Mouse (Mus musculus): ENCODE measurements at regions not wholly inside any gene's neighbourhood (a gene's known extent, or its start where the extent isn't known, plus 50 kb on each side); places are given as distances from the start of the nearest gene placed in this dataset.

DNA sequence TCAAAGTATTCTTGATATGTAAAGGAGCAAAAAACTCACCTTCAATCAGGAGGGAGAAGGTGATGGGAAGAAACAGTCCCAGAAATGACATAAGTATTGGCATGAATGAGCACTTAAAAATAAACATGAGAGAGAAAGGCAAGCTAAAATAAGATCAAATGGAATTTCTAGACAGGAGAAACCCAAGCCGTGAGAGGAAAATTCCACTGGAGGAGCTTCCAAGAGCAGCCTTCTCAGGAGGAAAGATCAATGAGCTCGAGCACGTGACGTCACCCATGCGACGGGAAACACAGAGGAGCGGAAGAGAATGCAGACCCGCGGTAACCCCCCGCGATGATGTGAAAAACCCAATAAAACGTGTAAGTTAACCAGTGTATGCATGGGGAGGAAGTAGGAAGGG, 274.6 kb downstream of the Lyplal1 start:
- DNase-seq: no peak

DNA sequence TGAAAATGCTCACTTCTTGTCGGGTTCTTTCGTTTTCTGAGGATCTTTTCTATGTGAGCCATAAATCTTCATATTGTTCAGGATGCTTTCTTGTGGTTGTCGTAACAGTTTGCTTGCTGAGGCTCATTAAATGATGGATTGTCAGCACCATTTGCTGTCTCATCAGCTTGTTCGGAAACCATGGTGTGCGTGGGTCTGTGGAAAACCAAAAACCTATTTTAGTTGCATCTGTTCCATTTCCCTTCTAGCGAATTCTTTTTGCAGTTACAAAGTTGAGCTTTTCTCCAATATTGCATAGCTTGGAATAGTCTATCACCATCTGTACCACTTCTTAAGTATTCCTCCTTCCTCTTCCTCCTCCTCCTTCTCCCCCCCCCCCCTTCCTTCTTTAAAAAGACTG, 269.9 kb downstream of the Lyplal1 start:
- no peak for DNase-seq

DNA sequence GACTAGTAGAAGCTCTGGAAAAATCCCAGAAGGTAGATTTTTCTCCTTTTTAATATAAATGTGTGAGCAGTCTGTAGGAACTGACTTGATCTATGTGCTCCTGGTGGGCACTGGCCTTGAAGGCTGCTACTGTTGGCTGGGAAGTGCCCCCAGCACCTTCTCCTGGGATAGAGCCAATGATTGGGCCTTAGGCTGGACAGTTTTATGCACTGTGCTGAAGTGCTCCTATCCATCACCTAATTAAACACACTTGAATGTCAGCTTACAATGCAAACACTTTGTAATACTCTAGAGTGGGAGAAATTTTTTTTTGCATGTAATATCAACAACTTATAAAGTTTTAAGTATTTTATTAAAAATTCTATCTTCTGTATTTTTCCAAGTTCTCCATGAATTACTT, 266.5 kb downstream of the Lyplal1 start:
- no peak for DNase-seq

DNA sequence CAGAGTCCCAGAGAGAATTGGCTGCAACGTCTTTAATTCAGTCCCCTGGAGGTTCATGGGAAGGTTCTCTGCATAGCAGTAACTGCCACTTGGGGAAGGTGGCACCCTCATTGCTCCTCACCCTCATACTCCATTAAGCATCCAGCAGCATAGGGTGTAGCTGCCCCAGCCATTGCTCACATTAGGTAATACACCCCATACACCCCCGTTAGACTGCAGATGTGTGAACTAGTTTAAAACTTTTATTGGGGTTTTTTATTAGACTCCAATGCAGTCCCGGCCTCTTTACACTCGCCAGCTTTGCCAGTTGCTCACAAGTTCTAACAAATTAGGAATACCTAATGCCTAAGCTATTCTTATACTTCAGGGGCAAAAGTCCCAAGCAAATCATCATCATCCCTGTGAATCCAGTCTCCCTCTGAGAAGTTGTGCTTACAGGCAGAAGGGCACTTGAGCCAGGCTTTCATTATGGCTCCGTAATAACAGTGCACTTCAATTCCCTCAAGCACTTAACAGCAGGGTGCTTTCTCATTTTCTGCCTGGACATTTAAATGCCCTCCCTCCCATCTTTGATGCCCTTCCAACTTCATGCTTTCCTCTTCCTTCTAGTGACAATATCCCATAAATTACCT, 265.7 kb downstream of the Lyplal1 start:
- no peak for DNase-seq

DNA sequence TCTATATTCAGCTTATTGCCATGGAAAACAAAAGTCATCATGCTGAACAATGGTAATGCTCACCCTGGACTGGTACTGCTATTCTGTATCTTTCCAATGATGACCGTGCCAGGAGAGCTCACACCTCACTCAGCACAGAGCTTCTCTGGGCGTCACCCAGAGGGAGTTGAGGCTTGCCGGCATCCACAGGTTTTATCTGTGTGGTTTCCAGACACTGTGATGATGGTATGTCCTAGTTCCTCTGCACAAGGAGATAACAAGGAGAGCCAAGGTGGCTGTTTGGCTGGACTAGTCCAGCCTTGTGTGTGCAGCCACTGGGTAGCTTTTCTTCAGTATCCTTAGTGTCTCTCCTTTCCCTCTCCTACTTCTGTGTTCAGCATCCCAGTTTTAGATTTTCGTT, 255.4 kb downstream of the Lyplal1 start:
- DNase-seq: no peak

DNA sequence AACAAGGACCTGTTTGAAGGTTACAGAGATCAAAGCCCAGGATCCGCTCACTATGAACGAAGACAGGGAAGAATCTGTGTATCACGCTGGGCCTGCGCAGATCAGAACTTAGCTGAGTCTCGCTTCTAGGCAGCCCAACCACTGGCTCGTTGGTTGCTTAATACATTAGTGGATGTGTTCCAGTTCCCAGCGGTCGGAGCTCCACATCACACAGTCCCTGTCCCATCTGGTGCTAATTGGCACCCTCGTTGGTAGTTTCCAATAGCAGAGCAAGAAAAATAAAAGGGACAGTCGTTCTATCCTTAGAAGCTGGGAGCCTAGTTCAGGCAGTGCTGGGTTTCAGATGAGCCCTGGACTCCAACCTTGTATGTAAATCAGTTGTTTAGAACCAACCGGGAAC, 251.2 kb downstream of the Lyplal1 start:
- DNase-seq: no peak

DNA sequence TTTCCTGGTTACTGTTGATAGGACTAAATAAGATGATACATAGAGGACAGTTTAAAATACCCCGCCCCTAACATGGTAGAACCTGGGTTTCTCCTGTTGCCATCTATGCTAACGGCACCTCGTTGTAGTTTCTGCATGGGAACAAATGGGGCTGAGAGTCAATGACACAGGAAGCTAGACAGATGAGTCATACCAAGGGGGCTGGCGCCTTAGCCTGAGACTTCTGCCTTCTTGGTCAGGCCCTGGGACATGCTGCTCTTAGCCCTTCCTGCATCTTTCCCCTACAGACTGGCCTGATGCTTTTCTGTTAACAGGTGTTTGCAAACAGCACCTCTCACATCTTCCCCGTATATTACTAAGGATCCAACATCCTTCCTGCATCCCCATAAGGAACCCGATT, 250.5 kb downstream of the Lyplal1 start:
- no peak for DNase-seq

DNA sequence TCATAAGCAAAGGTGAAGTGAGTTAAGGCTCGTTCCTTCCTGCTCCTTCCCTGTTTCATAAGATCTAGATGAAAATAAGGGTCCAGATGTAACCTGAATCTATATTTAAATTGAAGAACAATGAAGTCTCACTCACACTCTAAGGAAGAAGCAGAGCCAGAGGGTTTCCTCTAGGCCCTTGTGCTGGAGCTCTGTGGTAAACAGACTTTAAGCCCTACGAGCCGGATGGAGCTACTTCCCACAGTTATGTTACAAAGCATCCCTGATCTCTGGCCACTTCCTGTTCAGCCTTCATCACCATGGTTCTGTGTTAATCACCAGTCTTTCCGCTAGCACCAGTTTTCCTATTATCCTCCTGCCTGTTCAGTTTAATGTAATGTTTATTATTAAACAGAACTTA, 250.1 kb downstream of the Lyplal1 start:
- no peak for DNase-seq

DNA sequence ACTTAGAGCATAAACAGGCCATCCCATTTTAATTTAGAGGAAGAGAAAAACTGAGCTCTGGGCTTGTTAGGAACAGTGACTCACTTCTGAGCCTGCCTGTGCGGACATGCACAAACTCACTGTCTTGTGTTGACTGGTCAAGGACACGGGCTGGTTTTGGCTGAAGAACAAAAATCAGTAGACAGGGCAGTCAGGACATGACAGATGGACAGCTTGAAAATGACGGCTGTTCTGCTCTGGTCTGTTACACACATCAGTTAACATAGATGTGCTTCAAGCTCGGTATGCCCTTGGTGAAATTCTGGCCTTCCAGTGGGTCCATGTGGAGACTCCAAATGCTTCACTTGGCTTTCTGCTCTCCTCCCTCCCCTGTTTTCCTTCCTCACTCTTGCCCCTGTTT, 248.4 kb downstream of the Lyplal1 start:
- peak; percentile 80 for DNase-seq

DNA sequence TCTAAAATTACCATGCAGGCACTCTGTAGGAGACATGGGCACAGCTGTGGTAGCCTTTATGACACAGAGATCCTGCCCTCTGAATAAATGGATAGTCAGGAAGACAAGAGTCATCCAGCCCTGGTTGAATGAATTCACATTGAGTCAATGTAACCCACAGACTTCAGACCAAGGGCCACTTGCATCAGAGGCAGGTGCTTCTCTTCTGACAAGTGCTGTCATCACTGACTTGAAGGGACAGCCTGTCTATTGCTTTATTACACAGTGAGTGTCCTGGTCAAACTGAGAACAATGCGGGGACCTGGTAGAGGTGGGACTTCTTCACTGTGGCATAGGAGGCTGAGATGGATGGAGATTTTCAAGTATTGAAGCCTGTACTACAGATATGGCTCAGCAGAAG, 230.1 kb downstream of the Lyplal1 start:
- no peak for DNase-seq

DNA sequence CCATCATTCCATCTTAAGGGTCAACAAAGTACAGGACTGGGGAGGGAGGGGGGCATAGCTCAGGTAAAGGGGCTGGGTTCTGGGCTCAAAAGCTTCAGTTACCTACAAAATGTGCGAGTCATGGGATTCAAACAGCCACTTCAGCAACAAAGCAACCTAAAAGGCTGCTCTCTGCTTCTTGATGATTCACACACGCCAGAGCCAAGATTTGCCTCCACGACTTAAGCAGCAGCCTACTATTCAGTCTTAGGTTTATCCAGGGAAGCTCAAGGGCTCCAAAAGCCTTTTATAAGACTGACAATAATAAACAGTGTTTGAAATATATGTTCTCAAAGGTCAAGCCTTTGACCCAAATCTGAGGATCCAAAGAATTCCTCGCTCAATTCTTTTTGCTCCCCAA, 225.3 kb downstream of the Lyplal1 start:
- DNase-seq: no peak

DNA sequence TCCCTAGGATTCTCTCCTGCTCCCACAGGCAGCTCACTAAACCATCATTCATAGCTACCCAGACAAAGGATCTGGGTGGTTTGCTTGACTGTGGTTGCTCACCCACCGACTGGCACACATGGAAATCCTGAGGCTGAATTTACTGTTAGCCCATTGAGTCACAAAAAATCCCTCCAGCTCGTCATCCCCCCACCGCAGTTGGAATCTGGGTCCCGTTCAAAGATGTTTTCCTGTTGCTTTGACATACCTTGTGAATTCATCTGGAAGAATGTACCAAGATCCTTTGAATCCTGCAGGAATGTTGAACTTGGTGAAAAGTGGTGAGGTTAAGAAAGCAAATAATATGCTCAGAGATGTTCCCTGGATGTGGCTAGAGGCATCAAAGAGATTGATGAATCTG, 223.7 kb downstream of the Lyplal1 start:
- no peak for DNase-seq

DNA sequence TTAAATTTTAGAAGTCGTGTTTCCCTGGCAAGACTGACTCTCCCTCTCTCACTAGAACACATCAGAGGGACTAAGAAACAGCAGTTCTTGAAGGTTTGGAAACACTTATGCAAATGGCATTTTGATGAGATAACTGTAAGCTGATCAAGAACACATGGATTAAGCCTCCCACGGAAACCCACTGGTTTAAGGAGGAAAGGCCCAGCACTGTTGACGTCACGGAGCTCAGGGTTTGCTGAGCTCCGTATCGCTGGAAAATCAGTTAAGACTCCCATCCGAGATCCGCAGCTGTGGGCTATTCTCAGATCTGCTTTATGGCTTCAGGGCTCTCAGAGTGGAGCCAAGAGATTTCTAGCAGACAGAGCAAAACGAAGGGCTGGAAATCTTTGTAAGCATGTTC, 218.6 kb downstream of the Lyplal1 start:
- DNase-seq: no peak

DNA sequence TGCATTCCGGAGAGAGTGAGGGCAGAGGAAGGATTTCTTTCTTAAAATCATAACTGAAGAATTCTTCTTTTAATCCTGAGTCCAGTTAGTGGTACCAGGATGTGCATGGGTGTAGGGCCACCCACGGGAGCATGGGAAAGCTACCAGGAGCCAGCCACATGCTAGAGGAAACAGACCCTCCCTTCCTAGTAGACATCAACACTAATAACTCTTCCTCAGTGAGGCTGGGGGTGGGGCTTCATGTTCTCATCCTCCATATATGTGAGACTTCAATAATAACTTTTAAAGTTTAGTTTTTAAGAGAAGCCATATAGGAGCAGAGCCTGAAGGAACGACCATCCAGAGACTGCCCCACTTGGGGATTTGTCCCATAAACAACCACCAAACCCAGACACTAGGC, 216.8 kb downstream of the Lyplal1 start:
- DNase-seq: no peak

DNA sequence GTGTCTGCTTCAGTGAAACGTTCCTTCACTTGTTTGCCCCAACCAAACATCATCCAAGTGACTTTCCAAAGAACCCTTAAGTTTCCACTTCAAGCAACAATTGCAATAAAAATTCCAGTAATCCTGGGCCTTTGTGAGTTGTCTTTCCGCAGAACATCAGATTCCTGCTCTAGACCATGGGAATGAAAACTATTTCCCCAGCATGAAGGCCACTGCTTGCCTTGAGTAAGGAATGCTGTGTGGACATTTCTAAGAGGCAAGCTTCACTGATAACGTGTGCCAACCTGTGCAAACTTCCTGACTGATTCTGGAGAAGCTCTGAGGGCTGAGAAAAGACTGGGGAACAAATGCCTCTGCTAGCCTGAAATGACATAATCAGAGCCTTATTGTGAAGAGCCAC, 214.7 kb downstream of the Lyplal1 start:
- DNase-seq: no peak

DNA sequence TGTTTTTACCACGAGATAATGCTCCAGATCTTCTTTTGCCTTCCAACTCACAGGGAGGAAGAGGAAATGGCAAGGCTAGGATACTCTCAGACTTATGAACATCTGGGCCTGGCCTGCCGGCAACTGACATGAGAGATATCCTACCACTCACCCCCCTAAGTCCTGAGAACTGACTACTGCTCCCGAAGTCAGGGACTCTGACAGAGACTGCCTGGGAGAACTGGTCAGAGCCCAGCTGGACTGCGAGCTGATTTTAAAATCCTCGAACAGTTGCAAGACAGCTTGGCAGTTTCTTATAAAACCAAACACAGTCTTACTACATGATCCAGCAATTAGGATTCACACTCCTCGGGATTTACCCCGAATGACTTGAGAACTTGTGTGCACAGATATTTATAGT, 211.4 kb downstream of the Lyplal1 start:
- DNase-seq: peak; percentile 7

DNA sequence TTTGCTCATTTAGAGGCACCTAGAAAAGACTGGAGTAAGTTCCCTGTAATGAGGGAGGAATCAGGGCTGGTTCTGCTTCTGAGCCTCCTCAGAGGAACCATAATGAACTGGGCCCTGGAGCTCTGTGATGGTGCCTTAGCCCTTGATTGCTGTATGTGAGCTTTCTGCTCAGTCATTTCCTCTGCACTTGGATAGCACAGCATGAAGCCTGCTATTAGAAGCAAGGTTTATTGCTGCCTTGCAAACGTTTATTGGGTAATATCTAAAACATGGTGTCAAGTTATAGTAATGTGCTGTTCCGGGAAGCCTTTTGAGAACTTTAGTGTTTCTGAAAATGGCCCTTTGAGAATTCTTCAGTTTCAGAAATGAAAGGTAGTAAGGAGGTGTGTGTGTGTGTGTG, 201.5 kb downstream of the Lyplal1 start:
- no peak for DNase-seq

DNA sequence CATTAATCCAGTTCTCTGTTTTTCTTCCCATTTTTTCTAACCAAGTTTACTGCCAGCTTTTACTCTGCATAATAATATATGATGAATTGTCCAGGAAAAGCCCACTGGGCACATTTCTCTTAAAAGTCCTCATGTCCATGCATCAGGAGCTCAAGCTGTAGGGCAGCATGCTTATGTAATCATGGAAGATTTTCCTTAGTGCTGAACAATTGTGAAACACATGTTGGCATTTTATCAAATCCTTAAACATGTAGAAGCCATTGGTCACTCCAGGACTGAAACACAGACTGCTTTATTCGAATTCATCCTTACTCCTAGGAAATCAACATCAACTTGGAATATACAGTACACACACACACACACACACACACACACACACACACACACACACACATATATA, 198.4 kb downstream of the Lyplal1 start:
- DNase-seq: no peak

DNA sequence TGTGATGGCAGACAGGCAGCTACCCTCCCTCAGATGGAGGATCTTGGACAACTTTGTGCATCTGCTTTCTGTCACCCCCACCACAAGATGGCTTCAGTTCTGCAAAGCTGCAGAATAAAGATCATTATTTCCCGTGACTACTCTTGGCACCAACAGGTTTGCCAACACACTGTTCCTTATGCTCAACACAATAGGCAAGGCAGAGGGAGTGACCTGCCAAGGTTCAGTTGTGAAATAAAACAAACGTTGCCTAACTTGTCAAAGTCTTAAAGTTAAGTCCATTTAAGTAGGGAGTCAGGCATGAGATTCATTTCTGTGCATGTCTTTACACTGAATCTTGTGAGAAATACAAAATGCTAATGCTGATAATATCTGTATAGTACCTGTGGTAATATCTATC, 193.4 kb downstream of the Lyplal1 start:
- no peak for DNase-seq

DNA sequence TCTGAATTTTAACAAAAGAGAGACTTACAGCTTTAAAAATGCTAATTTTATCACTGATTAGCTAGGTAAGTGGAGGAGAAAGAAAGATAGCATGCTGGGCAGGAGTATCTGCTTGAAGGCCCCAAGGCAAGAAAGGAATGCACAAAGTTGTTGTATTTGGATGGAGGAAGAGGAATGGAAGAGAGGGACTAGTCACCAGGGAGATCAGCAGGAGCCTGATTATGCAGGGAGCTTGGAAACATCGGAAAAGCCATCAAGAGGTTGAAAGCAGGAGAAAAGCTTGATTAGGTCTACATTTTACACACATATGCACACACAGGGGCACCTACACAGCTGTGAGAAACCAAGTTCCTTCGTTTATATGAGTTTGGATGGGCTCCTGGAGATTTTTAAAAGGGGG, 188.1 kb downstream of the Lyplal1 start:
- no peak for DNase-seq

DNA sequence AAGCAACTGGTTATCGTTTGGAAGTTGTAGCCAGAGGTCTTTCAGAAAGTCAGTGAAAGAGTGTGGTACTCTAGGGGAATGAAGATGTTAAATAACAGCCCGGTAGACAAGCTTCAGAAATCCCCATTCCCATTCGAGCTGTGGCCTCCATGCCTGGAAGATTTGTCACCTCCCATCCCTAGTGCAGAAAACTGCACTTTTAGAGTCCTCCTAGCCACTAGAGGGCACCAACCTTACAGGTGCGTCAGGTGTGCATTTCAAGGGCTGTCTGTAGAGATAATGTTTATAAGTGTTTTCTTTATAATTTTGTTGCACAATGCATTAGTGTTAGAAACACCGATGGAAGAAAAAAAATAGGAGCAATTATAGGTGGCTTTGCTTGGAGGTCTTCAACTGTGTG, 187.3 kb downstream of the Lyplal1 start:
- DNase-seq: no peak

DNA sequence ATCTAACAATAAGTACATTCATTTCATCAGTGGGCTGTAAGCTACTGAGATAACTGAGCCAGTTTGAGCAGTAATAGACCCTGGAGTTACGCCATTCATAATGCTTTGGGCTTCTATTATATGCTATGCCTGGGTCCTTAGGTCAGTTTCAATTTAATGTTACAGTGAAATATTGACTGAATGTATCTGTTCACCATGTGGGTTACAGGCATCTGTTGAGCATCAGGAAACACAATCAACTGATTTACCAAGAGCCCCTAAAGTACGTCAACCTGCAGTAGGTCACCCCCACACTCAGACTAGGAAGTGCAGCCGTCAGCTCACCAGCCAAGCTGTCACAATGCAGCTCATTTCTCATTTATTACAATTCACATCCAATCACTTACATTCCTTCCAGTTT, 183.5 kb downstream of the Lyplal1 start:
- no peak for DNase-seq

DNA sequence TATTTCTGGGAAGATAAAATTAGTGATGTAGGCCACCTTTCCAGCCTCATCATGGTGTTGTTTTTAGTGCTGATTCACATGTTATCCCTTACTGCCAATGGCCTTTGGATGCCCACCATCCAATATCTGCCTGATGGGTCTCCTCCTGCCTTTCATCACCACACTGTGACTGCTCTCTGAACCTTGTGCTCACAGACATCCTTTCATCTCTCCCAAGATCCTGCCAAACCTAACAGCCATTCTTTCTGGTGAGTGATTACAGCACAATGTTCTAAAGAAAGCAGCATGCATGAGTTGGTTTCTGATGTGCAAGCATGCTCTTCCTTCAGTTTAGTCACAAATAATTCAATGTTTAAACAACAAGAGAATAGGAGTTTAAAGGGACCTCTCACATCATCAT, 180.1 kb downstream of the Lyplal1 start:
- no peak for DNase-seq

DNA sequence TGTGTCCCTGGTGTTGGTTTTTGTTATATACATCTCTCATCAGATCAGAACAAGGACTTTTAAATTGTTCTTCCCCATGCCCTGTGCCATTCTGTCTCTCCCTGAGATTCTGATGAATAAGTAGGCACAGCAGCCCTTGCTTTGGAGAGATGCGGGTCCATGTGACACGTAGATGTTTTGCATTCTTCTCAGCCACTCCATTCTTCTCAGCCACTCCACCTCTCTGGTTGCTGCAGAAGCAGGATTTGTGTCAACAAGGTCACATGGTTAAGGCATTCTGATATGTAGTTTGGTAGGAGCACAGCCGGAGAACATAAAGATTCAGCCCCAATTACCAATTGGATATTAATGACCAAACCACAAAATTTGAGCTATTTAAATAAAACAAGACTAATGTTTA, 177.2 kb downstream of the Lyplal1 start:
- DNase-seq: no peak

DNA sequence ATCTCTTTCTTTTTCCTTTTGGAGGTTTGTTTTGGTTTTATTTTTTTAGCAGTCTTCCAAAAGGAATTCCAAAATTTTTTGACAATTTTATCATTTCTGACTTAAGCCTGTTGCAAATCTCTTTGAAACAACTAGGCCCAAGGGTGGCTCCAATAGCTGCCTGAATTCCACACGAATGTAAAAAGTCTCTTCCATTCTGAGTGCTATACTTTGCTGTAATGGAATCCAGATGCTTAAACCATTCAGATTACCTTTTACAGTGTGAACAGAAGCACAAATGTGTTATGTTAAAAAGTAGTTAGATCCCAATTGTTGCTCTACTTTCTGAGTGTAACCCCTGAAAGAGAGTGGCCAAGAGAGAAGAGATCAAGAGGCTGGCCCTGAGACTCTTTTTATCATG, 176.6 kb downstream of the Lyplal1 start:
- DNase-seq: no peak
